Mouse (Mus musculus) olfactory bulb, adult 2 months (tissue): ENCODE results near the gene Tcap. TPM values are rescaled to one million over a fixed set of nuclear protein-coding genes. Genes with fewer than 3 reads are reported as not detected.

Source experiments
- H3K27ac ChIP-seq: fragments of 200-500 bp; 2 replicates; pipeline ENCODE4 v1.5.1; 2012; ENCODE audit warnings: low read depth, low read length; ENCODE audit not compliant: insufficient read depth
- H3K4me1 ChIP-seq: fragments of 200-500 bp; 2 replicates; pipeline ENCODE4 v1.6.1; 2012; ENCODE audit warnings: low read length; ENCODE audit not compliant: control insufficient read depth, insufficient read depth
- H3K4me3 ChIP-seq: fragments of 200-500 bp; 2 replicates; pipeline ENCODE4 v1.5.1; 2012; ENCODE audit warnings: mild to moderate bottlenecking, low read depth, low read length, moderate library complexity; ENCODE audit not compliant: insufficient read depth
- CTCF ChIP-seq: fragments of 200-500 bp; IDR thresholded peaks from 2 replicates; pipeline ENCODE4 v1.5.1; 2012; ENCODE audit warnings: low read depth, mild to moderate bottlenecking, low read length, moderate library complexity; ENCODE audit not compliant: insufficient read depth
- POLR2A ChIP-seq: fragments of 200-500 bp; IDR thresholded peaks from 2 replicates; pipeline ENCODE4 v1.6.1; 2012; ENCODE audit warnings: mild to moderate bottlenecking, low read depth, low read length, moderate library complexity; ENCODE audit not compliant: insufficient read depth
- WGBS: fragments of 180-500 bp; shearing (Covaris S2); methylation state at CpG from one replicate; pipeline ENCODE4 v1.1.7; 2018; 5-methylcytosine and 5-hydroxymethylcytosine counted together
- polyA plus RNA-seq: library from polyadenylated mRNA; stranded (reverse); fragments of >200 nt; gene quantifications from 2 replicates; pipeline ENCODE4 v1.2.4, GENCODE M21; 2012; ENCODE audit warnings: low replicate concordance; ENCODE audit not compliant: missing spikeins, insufficient read depth, insufficient read length

The Tcap gene
- polyA plus RNA-seq, 1 experiment, result not detected

DNA sequence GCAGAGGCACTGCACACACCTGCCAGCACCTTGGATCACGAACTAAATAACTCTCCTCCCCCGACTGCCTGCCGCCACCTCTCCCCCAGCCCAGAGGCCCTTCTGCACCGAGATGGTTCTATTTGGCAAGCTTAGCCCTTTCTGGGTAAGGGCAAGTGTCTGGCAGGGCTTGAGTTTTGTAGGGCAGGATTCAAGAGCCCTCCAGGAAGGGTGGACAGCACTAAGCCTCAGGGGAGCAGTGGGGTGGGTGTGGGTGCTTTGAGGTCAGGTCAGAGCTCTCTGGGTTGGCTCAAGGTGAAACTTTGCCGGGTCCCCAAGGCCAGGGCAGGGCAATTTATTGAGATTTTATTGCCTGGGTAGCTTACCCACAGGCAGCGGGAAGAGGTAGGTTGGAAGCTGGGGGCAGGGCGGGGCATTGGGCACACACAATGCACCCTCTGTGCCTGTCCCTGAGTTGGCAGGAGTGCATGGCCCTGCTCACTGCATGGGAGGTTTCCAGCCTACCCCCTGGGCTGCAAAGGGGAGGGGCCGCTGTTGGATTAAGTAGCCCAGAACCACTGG is 29.9 kb upstream of the Tcap start:
- Histone ChIP-seq H3K27ac (no peak overlapping the region), H3K4me3 (no peak overlapping the region), H3K4me1 (peaks cover 18% of the 10 kb centered on the region)
- WGBS, result 52% methylated on average over 8 of the region's 8 CpGs
- TF ChIP-seq CTCF, result no peak
- no peak for TF ChIP-seq POLR2A

DNA sequence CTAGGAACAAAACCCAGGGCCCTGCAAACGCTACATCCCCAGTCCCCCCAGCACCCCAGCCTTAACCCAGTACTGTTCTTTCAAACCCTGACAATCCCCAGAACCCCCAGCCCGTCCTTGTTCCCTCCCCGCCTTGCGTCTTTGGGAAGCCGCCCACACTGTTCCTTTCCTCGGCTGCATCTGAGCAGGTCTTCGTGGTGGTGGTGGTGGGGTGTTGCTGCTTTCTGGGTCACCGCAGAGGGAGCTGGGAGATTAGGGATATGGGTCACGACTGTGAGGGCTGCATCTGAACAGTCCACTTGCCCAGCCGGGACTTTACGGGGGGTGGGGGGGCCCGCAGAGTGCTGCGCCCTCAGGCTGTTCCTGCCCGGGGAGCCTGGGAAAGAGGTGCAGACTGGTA is 29.2 kb upstream of the Tcap start:
- Histone ChIP-seq H3K4me1 (peaks cover 14% of the 10 kb centered on the region), H3K27ac (no peak overlapping the region), H3K4me3 (no peak overlapping the region)
- TF ChIP-seq POLR2A (no peak), CTCF (no peak)
- WGBS, result 54% methylated on average over 14 of the region's 14 CpGs

DNA sequence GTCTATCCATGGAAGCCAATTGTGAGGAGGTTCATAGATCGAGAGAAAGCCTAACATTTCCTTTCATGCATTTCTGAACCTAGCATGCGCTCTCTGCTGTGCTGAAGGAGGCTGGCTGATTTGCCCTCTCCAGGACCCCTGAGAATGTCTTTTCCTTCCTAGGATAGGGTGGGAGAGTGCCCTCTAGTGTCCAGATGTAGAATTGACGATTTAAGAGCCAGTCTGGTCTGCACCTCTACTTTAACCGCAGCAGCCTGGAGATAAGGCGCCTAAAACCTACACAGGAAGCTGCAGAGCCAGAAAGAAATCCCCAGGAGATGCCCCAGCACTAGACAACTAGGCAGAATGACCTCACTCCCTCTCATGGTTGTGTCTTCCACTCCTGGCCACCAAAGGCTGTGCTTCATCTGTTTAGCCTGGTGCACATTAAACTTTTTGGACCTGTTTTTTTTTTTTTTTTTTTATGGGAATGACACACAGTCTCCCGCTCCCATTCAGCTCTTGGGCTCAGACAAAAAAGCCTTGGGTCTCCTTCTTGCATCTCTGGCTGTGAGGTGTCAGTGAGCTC is 27.8 kb upstream of the Tcap start:
- 7% methylated on average over 6 of the region's 6 CpGs for WGBS
- TF ChIP-seq POLR2A (no peak), CTCF (0 out of 2 replicates have a peak, but pooled peaks have one; percentile 40)
- H3K27ac ChIP-seq, result no peak overlapping the region
- H3K4me1 ChIP-seq, result peaks cover 21% of the 10 kb centered on the region
- no peak overlapping the region for H3K4me3 ChIP-seq

DNA sequence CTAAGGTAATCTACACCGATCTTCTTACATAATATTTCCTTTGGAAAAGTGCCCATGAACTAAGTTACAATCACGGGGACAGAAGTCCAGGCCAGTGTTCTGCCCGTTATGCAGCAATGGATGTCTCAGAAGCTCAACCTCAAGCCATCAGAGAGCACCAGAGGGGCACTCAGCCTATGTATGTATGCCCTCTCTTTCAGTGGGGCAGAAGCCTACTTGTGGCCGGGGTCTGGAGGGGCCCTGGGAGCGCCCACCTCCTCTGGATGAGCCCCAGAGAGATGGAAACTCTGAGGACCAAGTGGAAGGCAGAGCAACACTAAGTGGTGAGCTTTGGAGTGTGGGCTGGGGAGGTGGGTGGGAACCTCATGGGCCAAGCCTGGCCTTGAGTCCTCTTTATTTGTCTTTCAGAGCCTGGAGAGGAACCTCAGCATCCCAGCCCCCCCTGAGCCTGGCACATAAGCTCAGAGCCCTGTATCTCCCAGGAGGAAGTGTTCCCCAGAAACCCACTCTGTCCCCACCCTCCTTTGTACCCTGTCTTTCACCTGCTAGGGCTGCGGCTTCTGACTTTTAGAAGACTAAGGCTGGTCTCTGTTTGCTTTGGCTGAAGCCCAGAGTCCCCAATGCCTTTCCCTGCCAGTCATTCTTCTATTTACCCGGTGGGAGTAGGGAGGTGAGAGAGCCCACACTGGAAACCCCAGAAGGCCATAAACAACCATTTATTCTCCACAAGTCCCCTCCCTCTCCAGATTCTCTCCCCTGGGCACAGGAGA is 26.8 kb upstream of the Tcap start:
- H3K4me1 ChIP-seq, result peaks cover 25% of the 10 kb centered on the region
- 70% methylated on average over 7 of the region's 7 CpGs for WGBS
- H3K4me3 ChIP-seq, result no peak overlapping the region
- TF ChIP-seq POLR2A (no peak), CTCF (no peak)
- no peak overlapping the region for H3K27ac ChIP-seq

DNA sequence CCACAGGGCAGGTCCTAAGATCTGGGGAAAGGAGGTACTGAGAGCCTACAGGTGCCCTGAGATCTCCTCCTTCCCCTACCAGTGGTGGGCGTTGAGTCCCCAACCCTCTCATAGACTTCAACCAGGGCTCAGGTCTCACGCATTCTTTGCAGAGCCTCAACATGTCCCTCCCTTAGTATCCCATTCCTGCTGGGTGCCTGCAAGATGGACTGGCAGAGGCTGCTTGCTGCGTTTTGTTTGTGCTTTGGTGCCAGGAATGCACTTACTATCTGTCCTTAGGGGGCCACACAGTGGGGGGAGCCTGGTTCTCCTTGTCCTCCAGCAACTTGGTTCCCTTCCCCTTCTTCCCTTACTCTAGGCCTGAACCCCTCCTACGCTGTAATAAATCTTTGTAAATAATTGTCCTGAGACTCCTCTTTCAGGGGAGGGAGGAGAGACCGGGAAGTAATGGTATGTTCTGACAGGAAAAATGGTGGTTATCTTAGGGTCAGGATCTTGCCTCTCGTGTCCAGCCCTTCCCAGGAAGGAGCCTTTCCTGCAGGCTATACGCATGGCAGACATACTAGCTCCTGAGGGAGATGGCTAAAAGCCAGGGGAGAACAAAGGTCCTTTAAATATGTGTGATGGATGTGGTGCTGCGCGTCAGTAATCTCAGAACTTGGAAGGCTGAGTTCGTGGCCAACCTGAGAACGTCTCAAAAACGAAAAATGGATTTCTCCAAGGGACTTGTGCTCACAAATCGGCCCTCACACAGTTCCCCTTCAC is 26.0 kb upstream of the Tcap start:
- H3K27ac ChIP-seq, result no peak overlapping the region
- H3K4me3 ChIP-seq, result peak overlapping the region; percentile 44
- H3K4me1 ChIP-seq, result peaks cover 25% of the 10 kb centered on the region
- WGBS, result 13% methylated on average over 13 of the region's 13 CpGs
- TF ChIP-seq CTCF (no peak), POLR2A (no peak)

DNA sequence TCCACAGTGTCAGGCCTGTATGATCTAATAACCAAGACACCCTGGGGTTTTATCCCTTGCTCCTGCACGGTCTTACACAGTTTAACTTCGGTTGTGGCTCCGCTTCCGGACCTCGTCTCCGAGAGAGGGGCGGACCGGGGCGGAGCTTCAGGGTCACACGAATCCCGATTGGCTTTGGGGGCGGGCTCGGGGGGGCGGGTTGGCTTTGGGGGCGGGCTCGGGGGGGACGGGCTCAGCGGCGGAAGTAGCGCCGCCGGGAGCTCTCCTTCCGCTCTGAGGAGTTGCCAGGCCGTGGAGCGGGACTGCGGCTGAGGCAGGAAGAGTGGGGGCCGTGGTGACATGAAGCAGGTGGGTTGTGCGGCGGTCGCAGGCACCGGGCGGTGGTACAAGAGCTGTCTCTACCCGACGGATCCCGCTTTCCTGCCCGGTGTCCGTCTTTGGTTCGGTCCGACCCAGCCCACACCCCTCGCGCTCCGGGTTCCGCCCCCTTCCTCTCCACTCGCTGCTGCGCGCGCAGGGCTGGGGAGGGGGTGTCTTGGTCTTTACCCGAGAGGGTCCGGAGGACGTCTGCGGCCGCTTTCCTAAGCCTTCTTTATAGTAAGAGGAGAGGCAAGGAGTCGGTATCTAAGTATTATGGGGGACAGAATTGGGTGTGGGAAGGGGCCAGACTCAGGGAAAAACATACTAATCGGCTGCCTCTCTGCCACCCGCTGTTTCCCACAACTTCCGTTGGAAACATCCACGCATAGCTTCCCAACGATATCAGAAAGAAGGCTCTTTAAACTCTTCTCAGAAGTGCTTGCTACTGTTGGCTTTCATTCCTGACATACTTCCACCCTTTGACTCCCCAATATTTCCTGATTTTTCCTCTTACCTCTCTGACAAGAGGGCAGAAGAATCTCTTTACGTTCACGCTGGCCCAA is 25.2 kb upstream of the Tcap start, which contains the start of gene Stard3:
Gene Stard3 (plus strand): TSS at position 208 of the 923 bp plus-strand sequence.
- Histone ChIP-seq H3K4me3 (peak within 1 kb of the TSS; percentile 73), H3K27ac (peak within 1 kb of the TSS; percentile 60; the same call in 1 of the 2 replicates), H3K4me1 (peaks cover 25% of the 10 kb centered on the region)
- under 1% methylated on average over 60 of the region's 60 CpGs for WGBS
- TF ChIP-seq CTCF (no peak), POLR2A (0 out of 2 replicates have a peak, but pooled peaks have one; percentile 31)

DNA sequence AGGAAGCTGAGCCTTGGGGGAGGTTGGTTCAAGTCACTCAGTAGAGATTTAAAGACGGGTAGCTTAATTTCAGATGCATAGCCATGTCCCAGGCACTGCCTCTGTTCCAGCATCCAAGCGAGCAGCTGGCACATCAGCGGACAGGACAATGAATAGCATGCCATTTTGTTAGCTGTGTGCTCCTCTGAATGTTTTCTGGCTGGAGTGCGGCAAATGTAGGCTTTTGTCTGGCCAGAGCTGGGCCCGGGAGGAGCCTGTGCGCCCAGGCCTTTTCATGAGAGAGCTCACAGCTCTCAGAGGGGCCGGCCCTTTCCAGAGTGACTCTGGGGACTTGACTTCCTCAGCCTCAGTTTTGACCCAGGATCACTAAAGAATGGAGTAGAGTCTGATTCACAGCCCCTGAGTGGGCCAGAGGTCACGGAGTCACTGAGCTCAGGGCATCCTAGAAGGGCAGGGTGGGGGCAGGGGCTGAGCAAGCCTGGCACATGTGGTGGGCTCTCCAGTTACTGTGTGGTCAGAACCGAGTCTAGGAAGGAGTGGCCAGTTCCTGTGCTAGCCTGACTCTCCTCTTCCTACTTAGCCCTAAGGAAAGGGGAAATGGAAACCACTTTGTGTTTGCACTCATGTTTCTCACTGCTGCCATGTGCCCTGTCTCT is 22.6 kb upstream of the Tcap start:
- Histone ChIP-seq H3K4me3 (no peak overlapping the region), H3K4me1 (peaks cover 12% of the 10 kb centered on the region), H3K27ac (no peak overlapping the region)
- no peak for TF ChIP-seq CTCF
- TF ChIP-seq POLR2A, result no peak
- WGBS, result 44% methylated on average over 9 of the region's 9 CpGs
